Mouse (Mus musculus): ENCODE data around the gene Psmd5.
A peak's percentile ranks its signal among the peaks of the same experiment; 100 is the strongest.
"Not testable (repeated sequence)": the region's sequence is repeated elsewhere in the genome, so short reads cannot be mapped to it uniquely, and the experiment has no call there.

The Psmd5 gene

DNA sequence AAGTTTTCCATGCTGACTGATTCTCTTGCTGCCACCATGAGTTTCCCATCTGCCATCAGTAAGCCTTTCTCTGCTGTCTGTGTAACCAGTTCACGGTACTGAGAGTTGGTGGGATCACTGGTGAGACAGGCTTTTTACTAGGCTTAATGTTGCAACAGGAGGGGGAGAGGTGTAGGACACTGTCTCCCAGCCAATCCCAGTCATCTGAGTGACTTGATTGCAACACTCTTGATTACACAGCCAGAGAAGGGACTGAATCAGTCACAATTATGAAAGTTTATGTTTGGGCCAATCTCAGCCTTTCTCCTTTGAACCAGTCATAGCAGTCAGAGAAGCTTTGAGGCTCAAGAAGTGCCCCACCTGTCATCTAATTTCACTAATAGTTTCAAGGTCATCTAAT, 46.7 kb downstream of the Psmd5 start:
- no peak for DNase-seq (ENCODE audit: low read depth in 2 of 2, low spot score in 2 of 2)

DNA sequence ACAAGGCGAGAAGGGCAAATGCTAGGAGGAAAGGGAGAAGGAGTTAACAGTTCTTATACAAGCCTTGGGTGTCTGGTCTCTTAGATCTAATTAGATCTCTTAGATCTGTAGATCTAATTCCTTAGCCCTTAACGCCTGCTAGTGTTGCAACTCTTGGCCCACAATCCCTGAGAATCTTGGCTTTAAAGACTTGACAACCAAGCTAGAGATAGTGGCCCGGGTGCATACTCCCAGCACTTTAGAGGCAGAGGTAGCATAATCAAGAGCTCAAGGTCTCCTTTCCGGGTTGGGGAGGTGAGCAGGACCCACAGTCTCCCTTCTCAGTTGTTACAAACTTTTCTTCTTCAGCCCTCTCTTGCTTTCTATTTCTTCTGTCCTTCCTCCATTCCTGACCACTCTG, 47.2 kb downstream of the Psmd5 start:
- DNase-seq (ENCODE audit: low read depth in 2 of 2, low spot score in 2 of 2), result no peak

DNA sequence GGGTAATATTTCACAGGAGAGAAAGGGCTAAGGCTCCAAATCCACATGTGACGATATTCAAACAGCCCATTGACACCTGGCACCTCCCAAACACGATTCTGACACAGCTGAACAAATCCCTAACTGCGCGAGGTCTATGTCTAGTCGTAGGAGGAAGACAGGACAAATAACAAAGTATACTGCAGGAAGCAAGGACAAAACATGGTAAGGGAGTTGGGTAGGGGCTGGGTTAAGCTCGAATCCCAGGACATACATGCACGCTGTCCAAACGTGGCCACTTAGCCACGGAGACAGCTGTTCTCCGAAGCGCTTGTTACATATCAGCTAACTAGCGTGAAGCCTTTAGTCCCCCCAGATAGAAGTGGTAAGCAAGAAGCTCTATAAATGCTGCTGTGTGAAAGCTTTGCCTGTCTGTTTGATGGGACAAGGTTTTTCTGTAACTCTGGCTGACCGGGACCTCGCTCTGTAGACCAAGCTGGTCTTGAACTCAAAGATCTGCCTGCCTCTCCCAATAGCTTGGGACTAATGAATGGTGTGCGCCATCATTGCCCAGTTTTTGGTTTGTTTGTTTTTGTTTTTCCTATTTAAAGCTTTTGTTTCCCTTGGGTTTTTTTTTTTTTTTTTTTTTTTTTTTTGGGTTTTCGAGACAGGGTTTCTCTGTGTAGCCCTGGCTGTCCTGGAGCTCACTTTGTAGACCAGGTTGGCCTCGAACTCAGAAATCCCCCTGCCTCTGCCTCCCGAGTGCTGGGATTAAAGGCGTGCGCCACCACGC, 48.1 kb downstream of the Psmd5 start:
- peak; percentile 2 to 5 for DNase-seq (ENCODE audit: low read depth in 2 of 2, low spot score in 2 of 2)

DNA sequence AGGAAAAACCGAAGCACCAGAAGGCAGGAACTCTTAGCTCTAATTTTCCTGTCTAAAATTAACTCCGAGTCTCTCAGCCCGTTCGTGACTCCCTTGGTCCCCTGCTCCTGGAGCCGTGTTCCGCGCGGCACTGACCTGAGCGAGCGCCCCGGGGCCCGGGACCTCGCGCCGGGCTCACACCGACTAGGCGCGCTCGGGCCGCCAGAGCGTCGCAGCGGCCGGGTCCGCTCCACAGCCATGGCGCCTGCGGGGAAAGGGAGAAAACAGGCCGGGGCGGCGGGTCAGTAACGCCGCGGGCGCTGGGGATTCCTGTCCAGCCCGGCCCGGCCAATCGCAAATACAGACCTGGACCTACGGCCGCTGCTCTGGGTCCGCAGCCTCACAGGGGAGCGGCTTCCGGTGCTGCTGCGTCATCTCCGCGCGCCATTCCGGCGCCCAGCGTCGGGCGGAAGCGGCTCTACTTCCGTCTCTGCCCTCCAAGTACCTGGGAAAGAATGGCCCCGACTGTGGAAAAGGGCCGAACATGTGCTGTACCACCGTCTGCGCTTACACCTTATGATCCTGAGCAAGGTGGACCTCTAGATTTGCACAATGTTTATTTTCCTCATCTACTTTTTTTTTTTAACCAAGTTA, 48.8 kb downstream of the Psmd5 start, which contains the start of gene Fbxw2:
Gene Fbxw2, minus strand, starts transcription at position 485 of the 633 bp plus-strand sequence.
- peak; percentile 70 to 77 for DNase-seq (ENCODE audit: low read depth in 2 of 2, low spot score in 2 of 2)

DNA sequence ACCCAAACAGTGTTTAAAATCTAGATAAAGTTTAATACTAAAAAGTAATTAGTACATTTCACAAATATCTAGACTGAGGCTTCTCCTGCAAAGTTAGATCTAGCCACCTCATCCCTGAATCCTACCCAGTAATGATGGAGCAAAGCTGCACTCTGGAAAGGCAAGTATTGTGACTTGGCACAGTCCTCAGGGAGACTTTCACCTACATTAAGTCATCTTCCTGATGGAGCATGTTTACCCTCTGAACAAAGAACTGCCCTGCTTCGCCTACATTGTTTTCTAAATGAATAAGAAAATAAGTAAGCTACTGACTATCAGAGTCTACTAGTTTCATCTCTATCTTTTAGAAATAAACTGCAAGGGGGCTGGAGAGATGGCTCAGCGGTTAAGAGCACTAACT, 56.3 kb downstream of the Psmd5 start:
- DNase-seq (ENCODE audit: low read depth in 2 of 2, low spot score in 2 of 2), result no peak

DNA sequence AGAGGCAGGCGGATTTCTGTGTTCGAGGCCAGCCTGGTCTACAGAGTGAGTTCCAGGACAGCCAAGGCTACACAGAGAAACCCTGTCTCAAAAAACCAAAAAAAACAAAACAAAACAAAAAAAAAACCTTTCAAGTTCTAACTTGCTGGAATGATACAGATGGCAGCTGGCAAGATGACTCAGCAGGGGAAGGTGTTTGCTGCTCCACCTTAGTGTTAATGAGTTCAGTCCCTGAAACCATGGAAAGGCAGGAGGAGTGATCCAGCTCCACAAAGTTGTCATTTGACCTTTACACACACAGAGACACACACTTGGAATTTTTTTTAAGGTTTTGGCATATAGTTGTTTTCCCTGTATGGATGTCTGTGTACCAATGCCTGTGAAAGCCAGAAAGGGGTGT, 58.9 kb downstream of the Psmd5 start:
- DNase-seq (ENCODE audit: low read depth in 2 of 2, low spot score in 2 of 2), result not testable (repeated sequence)

DNA sequence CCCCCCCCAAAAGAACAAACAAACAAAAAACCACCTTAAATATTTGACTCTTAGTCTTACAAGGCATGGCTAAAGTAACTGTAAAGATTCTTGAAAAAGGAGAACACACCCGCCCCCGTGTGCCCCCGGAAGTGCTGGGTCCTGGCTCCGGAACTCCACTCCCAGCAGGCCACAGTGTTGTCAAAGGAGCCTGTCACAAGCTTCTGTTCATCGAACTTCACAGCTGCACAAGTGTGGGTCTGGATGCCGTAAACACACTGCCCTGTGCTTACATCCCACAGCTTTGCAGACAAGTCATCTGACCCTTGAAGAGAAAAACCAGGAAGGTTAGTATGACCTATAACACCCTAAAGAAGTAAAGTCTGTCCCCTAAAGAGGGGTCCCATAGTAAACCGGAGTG, 62.1 kb downstream of the Psmd5 start:
- no peak for DNase-seq (ENCODE audit: low read depth in 2 of 2, low spot score in 2 of 2)

DNA sequence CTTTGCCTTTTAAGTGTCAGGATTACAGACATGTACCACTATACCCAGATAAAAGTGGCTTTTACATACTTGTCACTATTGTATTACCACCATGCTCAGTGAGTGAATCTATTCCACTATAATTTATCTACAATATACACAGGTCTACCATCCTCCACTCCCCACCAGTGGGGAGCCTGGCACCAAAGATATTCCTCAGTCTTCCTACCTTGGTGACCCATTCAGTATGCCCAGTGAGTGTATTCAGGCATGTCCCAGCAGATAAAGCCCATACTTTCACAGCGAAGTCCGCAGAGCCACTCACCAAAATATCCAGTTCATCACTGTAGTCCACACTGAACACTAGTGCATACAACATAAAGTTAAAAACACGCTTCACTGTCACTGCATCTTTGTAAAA, 64.0 kb downstream of the Psmd5 start:
- no peak for DNase-seq (ENCODE audit: low read depth in 2 of 2, low spot score in 2 of 2)

DNA sequence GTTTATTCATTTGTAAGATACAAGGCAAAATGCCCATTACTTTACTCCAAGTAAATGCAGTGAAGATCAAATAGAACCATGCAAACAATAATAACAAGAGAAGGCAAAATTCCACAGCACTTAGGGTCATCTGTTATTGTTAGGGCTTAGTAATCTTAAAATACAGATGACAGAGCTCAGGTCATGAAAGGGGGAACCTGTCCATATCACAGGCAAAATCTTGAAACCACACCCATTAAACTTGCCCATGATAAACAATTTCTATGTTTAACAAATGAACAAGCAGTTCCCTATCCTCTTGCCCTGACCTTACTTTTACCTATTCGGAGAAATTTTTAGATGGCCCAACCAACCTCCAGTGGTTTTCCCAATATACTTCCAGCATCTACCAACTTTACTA, 65.2 kb downstream of the Psmd5 start:
- no peak for DNase-seq (ENCODE audit: low read depth in 2 of 2, low spot score in 2 of 2)

DNA sequence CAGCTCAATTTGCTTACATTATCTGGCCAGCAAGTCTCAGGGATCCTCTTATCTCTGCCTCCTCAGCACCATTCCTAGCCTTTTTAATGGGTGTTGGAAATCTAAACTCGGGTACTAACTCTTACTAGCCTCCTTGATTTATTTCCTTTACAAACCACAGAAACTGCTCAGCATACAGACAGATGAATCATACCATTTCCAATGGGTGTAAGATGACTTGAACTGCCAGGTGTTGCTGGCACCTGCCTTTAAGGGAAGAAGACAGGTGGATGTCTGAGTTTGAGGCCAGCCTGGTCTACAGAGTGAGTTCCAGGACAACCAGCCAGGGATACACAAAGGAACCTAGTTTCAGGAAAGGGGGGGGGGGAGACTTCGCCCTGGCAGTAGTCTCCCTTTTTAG, 66.7 kb downstream of the Psmd5 start:
- DNase-seq (ENCODE audit: low read depth in 2 of 2, low spot score in 2 of 2), result no peak

DNA sequence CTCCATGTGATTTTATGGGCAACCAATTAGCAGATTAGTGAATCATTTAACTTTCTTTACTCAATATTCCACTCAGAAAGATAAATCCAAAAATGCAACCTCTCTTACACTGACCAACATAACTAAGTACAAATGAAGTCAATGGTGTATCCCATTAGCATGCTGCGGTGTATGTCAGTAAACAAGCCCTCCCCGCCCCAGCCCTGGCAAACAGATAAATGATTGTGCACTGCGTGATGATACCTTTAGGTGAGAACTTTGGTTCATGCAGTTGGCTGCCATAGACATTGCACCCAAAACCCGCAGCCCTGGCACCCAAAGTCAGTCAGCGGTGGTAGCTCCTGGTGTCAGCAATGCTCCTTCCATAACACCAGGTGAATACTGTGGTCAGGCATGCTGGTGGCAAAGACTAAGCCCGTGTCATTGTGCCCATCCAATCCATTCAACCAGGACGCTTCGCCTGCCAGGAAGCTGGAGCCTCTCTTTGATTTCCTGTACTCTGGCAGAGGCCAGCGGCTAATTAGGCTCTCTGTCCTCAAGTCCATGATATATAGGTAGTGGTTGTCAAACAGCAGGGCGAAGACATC, 69.3 kb downstream of the Psmd5 start:
- no peak for DNase-seq (ENCODE audit: low read depth in 2 of 2, low spot score in 2 of 2)

DNA sequence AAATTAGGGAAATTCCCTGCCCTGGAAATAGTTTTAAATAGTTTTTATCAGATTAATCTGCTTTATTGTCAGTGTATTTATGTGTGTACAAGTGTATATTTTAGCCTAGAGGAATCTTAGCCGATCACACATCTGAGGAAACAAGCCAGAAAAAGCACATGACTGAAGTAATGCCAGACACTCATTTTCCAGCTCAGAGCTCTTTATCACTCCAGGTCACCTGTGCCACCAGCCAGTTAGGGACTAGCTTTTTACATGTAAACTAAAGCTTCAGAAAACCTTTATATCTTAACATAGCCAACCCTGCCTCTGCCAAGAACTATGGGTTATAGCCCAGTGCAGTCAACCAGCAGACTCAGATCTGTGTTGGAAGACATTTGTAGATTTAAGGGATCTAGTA, 70.0 kb downstream of the Psmd5 start:
- DNase-seq (ENCODE audit: low read depth in 2 of 2, low spot score in 2 of 2), result no peak

DNA sequence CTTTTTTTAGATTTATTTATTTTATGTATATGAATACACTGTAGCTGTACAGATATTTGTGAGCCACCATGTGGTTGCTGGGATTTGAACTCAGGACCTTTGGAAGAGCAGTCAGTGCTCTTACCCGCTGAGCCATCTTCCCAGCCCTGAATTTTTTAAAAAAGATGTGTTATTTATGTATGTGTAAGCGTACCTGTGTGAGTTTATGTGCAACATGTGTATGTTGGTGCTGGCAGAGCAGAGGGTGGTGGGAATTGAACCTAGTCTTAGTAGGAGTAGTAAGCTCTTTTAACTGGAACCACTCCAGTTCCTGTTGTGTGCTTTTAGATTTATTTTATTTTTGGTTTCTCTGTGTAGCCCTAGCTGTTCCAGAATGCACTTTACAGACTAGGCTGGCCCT, 70.6 kb downstream of the Psmd5 start:
- DNase-seq (ENCODE audit: low read depth in 2 of 2, low spot score in 2 of 2), result no peak

DNA sequence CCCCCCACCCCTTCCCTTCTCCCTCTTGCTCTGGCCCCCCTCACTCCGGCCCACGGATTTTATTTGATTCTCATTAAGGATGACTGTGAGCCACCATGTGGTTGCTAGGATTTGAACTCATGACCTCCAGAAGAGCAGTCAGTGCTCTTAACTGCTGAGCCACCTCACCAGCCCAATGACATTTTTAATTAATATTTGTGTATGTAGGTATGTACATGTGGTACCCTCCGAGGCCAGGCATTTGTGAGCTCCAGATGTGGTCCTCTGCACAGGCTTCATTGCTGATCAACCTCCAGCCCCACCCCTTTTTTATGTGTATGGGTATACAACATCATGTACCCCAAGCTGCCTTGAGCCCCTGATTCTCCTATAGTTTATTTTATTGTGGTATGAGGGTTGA, 71.0 kb downstream of the Psmd5 start:
- DNase-seq (ENCODE audit: low read depth in 2 of 2, low spot score in 2 of 2), result no peak

DNA sequence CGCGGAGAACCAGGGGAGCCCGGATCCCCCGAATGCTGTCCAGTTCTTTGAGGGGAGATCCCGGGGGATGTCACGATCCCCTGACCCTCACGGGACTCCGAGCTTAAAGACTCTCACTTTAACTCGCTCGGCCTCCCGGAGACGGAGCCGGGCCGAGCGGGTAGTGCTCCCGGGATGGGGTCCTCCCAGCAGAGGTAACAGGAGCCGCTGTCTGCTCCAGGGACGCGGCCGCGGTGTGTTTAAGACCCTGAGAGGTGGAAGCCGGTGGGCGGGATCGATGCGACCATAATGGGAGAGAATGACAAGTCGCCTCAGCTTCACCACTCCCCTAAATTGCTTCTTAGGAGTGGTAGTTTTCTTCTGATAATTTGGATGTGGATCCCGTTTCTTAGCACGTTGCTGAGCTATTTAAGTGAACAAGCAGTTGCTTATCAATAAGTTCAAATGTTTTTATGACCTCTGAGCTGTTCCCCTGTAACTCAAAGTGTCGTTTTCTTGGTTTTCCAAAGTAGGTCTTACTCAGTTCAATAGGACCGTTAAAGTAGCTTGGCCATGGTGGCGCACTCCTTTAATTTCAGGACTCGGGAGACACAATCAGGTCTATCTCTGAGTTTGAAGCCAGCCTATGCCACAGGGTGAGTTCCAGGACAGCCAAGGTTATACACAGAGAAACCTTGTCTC, 72.1 kb downstream of the Psmd5 start:
- DNase-seq (ENCODE audit: low read depth in 2 of 2, low spot score in 2 of 2), result peak in 1 of 2 experiments; percentile 33

DNA sequence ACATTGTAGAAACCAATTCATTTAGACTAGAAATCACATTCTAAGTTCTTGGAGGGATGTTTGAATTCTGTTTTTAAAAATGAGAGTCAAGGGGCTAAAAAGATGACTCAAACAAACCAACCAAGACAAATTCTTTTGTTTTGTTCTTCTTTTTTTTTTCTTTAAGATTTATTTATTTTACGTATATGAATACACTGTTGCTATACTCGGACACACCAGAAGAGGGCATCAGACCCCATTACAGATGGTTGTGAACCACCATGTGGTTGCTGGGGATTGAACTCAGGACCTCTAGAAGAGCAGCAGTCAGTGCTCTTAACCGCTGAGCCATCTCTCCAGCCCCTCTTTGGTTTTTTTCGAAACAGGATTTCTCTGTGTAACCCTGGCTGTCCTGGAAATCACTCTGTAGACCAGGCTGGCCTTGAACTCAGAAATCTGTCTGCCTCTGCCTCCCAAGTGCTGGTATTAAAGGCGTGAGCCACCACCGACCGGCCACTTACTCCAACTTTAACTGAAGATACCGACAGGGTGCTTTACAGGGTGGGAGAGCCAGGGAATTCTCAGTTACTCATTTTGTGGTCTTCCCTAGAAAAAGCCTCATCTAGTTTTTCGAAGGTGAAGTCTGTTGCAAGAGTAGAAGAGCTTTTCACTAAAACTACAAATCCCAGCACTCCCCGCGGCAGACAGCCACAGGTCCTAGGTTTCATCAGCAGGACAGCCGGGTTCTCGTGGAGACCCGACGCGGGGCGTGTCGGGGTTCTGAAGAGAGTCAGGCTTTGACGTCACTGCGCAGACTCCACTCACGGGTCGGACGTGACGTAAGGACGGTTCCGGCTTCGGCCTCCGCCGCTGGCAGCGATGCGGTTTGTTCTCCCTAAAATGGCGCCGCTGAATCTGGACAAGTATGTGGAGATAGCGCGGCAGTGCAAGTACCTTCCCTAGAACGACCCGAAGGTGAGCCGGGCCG, 73.0 kb downstream of the Psmd5 start:
- peak; percentile 91 to 94 for DNase-seq (ENCODE audit: low read depth in 2 of 2, low spot score in 2 of 2)

DNA sequence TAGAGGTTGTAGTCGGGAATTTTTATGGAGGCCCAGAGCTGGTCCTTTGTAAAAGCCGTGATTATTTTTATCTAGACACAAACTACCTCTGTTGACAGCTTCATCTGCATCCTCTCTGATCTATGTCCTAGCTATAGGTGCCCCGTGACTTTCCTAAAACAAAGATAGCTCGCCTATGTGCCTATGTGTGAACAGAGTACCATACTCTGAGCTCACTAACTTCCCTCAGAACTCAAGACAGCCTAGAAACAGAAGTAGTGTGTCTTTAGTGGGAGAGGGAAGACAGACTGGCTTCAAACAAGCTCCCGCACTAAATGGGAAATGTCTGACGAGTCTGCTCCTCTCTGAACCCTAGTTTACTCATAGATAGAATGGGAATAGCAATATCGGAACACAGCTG, 74.4 kb downstream of the Psmd5 start:
- no peak for DNase-seq (ENCODE audit: low read depth in 2 of 2, low spot score in 2 of 2)

Data from CD8-positive naive resting alpha-beta T cell, adult 2 months (primary cell).